Mouse (Mus musculus): ENCODE results near the gene Washc4.
"Not testable (repeated sequence)": the region's sequence is repeated elsewhere in the genome, so short reads cannot be mapped to it uniquely, and the experiment has no call there.

Gene Washc4

GRCm38 (mm10) chr10:83543439-83544102 lies at the start of gene Washc4:
Gene Washc4 (plus strand): TSS chr10:83543752.
- DNase-seq (ENCODE audit: low spot score in 2 of 2), result peak; percentile 93 to 97

- no peak for DNase-seq (ENCODE audit: low spot score in 2 of 2)
Observed at GRCm38 (mm10) chr10:83497321-83497720, 46.2 kb upstream of the Washc4 start.

GRCm38 (mm10) chr10:83508962-83509660 lies 34.4 kb upstream of the Washc4 start:
- DNase-seq (ENCODE audit: low spot score in 2 of 2), result peak; percentile 19 to 61

GRCm38 (mm10) chr10:83511304-83511703 lies 32.2 kb upstream of the Washc4 start:
- DNase-seq (ENCODE audit: low spot score in 2 of 2), result no peak

GRCm38 (mm10) chr10:83513736-83514135 lies 29.8 kb upstream of the Washc4 start:
- DNase-seq (ENCODE audit: low spot score in 2 of 2), result no peak

GRCm38 (mm10) chr10:83520990-83521389 lies 22.6 kb upstream of the Washc4 start:
- DNase-seq (ENCODE audit: low spot score in 2 of 2), result peak in 1 of 2 experiments; percentile 51

- not testable (repeated sequence) for DNase-seq (ENCODE audit: low spot score in 2 of 2)
Observed at GRCm38 (mm10) chr10:83524238-83524637, 19.3 kb upstream of the Washc4 start.

- DNase-seq (ENCODE audit: low spot score in 2 of 2), result no peak
Observed at GRCm38 (mm10) chr10:83530384-83530967, 13.1 kb upstream of the Washc4 start.

- no peak for DNase-seq (ENCODE audit: low spot score in 2 of 2)
Observed at GRCm38 (mm10) chr10:83533258-83533909, 10.2 kb upstream of the Washc4 start.

- peak; percentile 37 to 75 for DNase-seq (ENCODE audit: low spot score in 2 of 2)
Observed at GRCm38 (mm10) chr10:83533910-83534283, 9.7 kb upstream of the Washc4 start, which contains the start of gene Aldh1l2. Gene Aldh1l2 (minus strand): TSS chr10:83534140.

GRCm38 (mm10) chr10:83536436-83536835 lies 7.1 kb upstream of the Washc4 start:
- DNase-seq (ENCODE audit: low spot score in 2 of 2), result no peak

- DNase-seq (ENCODE audit: low spot score in 2 of 2), result no peak
Observed at GRCm38 (mm10) chr10:83539311-83539980, 4.1 kb upstream of the Washc4 start.

- no peak for DNase-seq (ENCODE audit: low spot score in 2 of 2)
Observed at GRCm38 (mm10) chr10:83540092-83540491, 3.5 kb upstream of the Washc4 start.

- DNase-seq (ENCODE audit: low spot score in 2 of 2), result no peak
Observed at GRCm38 (mm10) chr10:83542241-83542640, 1.3 kb upstream of the Washc4 start.

- peak in 1 of 2 experiments; percentile 48 for DNase-seq (ENCODE audit: low spot score in 2 of 2)
Observed at GRCm38 (mm10) chr10:83544103-83544479, 539 bp downstream of the Washc4 start.

GRCm38 (mm10) chr10:83545341-83545740 lies 1.8 kb downstream of the Washc4 start:
- no peak for DNase-seq (ENCODE audit: low spot score in 2 of 2)

GRCm38 (mm10) chr10:83563005-83563404 lies 19.5 kb downstream of the Washc4 start:
- DNase-seq (ENCODE audit: low spot score in 2 of 2), result no peak

- DNase-seq (ENCODE audit: low spot score in 2 of 2), result no peak
Observed at GRCm38 (mm10) chr10:83565449-83566441, 22.2 kb downstream of the Washc4 start.

- no peak for DNase-seq (ENCODE audit: low spot score in 2 of 2)
Observed at GRCm38 (mm10) chr10:83590801-83591200, 47.2 kb downstream of the Washc4 start.

GRCm38 (mm10) chr10:83592616-83593015 lies 49.1 kb downstream of the Washc4 start:
- no peak for DNase-seq (ENCODE audit: low spot score in 2 of 2)

GRCm38 (mm10) chr10:83594526-83594925 lies 51.0 kb downstream of the Washc4 start:
- DNase-seq (ENCODE audit: low spot score in 2 of 2), result no peak

All from spleen, postnatal 4 days (tissue).